Mouse (Mus musculus) MEL (cell line): ENCODE measurements around the gene Slc36a3.

Experiments
- CTCF ChIP-seq, 3 experiments: IDR thresholded peaks in 2 of 3; conservative IDR thresholded peaks in 1 of 3; 2 replicates each; pipeline ENCODE4 v1.5.1; 2011 to 2012; ENCODE audit warnings: low read length in 3 of 3, low read depth in 2 of 3, mild to moderate bottlenecking in 2 of 3, improper control_type of control experiment in 1 of 3, inconsistent platforms in 1 of 3, mixed read lengths in 1 of 3, moderate library complexity in 1 of 3; ENCODE audit not compliant: control insufficient read depth in 1 of 3, insufficient read depth in 1 of 3, poor library complexity in 1 of 3, severe bottlenecking in 1 of 3
- MYC ChIP-seq: IDR thresholded peaks from 2 replicates; pipeline ENCODE4 v1.6.1; 2011; ENCODE audit warnings: low read depth, mild to moderate bottlenecking, low read length, improper control_type of control experiment, moderate library complexity
- POLR2A ChIP-seq, 2 experiments: IDR thresholded peaks; 2 replicates each; pipeline ENCODE4 v1.6.1; 2011 to 2012; ENCODE audit warnings: low read length in 2 of 2, mild to moderate bottlenecking in 2 of 2, control low read depth in 1 of 2, improper control_type of control experiment in 1 of 2, low read depth in 1 of 2, moderate library complexity in 1 of 2; ENCODE audit not compliant: control insufficient read depth in 1 of 2, insufficient read depth in 1 of 2, poor library complexity in 1 of 2
- RCOR1 ChIP-seq: IDR thresholded peaks from 2 replicates; pipeline ENCODE4 v1.6.1; 2012; ENCODE audit warnings: low read depth, mild to moderate bottlenecking, inconsistent platforms, low read length, improper control_type of control experiment
- TCF12 ChIP-seq: IDR thresholded peaks from 2 replicates; pipeline ENCODE4 v1.6.1; 2014; ENCODE audit warnings: low read depth, mild to moderate bottlenecking, inconsistent platforms, low read length, improper control_type of control experiment, moderate library complexity

- TF ChIP-seq MYC (no peak), RCOR1 (no peak), POLR2A (IDR thresholded peaks at IDR 0.05; ENCODE audit: control insufficient read depth in 1 of 2, insufficient read depth in 1 of 2, low read depth in 1 of 2, low read length in 2 of 2, poor library complexity in 1 of 2) (no peak), TCF12 (no peak), CTCF (IDR thresholded peaks at IDR 0.05 in 2 of 3, conservative IDR thresholded peaks at IDR 0.05 in 1 of 3; ENCODE audit: control insufficient read depth in 1 of 3, insufficient read depth in 1 of 3, low read depth in 2 of 3, low read length in 3 of 3, poor library complexity in 1 of 3, severe bottlenecking in 1 of 3) (no peak)
Observed at GRCm38 (mm10) chr11:55110566-55111169, 40.8 kb downstream of the Slc36a3 start.
